Mouse (Mus musculus) midbrain, embryonic 16.5 days (tissue): ENCODE data around the gene 2010111I01Rik. TPM values are rescaled to one million over a fixed set of nuclear protein-coding genes. Genes with fewer than 3 reads are reported as not detected.

Experiments
- ATAC-seq: fragments of 200-750 bp; cut with Nextera tagmentation; 2 replicates; pipeline ENCODE4 v1.8.0; 2017; ENCODE audit warnings: moderate TSS enrichment
- H3K27ac ChIP-seq: fragments of 300-500 bp; sonication (generic); 2 replicates; pipeline ENCODE4 v1.5.1; 2014; ENCODE audit warnings: mild to moderate bottlenecking, low read length, mixed read lengths
- H3K27me3 ChIP-seq: fragments of 300-500 bp; sonication (generic); 2 replicates; pipeline ENCODE4 v1.6.1; 2014; ENCODE audit warnings: low read depth, low read length, mixed read lengths; ENCODE audit not compliant: control insufficient read depth, insufficient read depth
- H3K36me3 ChIP-seq: fragments of 300-500 bp; sonication (generic); 2 replicates; pipeline ENCODE4 v1.6.1; 2014; ENCODE audit warnings: mild to moderate bottlenecking, low read length, moderate library complexity, mixed read lengths; ENCODE audit not compliant: control insufficient read depth, insufficient read depth
- H3K4me1 ChIP-seq: fragments of 300-500 bp; sonication (generic); 2 replicates; pipeline ENCODE4 v1.6.1; 2014; ENCODE audit warnings: mild to moderate bottlenecking, low read length, mixed read lengths; ENCODE audit not compliant: control insufficient read depth, insufficient read depth
- H3K4me2 ChIP-seq: fragments of 300-500 bp; sonication (generic); 2 replicates; pipeline ENCODE4 v1.6.1; 2014; ENCODE audit warnings: mild to moderate bottlenecking, low read length, mixed read lengths
- H3K4me3 ChIP-seq: fragments of 300-500 bp; sonication (generic); 2 replicates; pipeline ENCODE4 v1.5.1; 2014; ENCODE audit warnings: low read depth, mild to moderate bottlenecking, low read length, moderate library complexity, mixed read lengths
- H3K9ac ChIP-seq: fragments of 300-500 bp; sonication (generic); 2 replicates; pipeline ENCODE4 v1.6.1; 2014; ENCODE audit warnings: low read depth, low read length, mixed read lengths
- H3K9me3 ChIP-seq: fragments of 300-500 bp; sonication (generic); replicated peaks from 2 replicates; pipeline ENCODE4 v1.6.1; 2014; ENCODE audit warnings: mild to moderate bottlenecking, low read length, mixed read lengths; ENCODE audit not compliant: control insufficient read depth, poor library complexity, severe bottlenecking
- WGBS: fragments of 180-500 bp; shearing (Covaris S2); extraction: QIAGEN DNeasy Blood & Tissue Kit; methylation state at CpG from one replicate; pipeline ENCODE4 v1.1.7; 2014; 5-methylcytosine and 5-hydroxymethylcytosine counted together
- polyA plus RNA-seq: library from polyadenylated mRNA; unstranded; fragments of >200 nt; fragmentation: Nextera tagmentation; extraction: Ambion mirVana; gene quantifications from 2 replicates; pipeline ENCODE4 v1.2.1, GENCODE M21; 2015

The 2010111I01Rik gene
- polyA plus RNA-seq, 1 experiment from 2014 or later, result 25.5 TPM

- H3K4me3 ChIP-seq, result no peak overlapping the region
- H3K4me1 ChIP-seq, result no peaks in the 10 kb centered on the region; the same call in 1 of the 2 replicates
- 96% methylated on average over 1 of the region's 1 CpGs for WGBS
- no peak overlapping the region for H3K27ac ChIP-seq
- no peak for ATAC-seq
- H3K4me2 ChIP-seq, result no peak overlapping the region
- H3K9ac ChIP-seq, result no peak overlapping the region
- no peaks in the 10 kb centered on the region for H3K27me3 ChIP-seq
- no peaks in the 10 kb centered on the region for H3K9me3 ChIP-seq
- H3K36me3 ChIP-seq, result no peaks in the 10 kb centered on the region
Observed at GRCm38 (mm10) chr13:63198038-63198437, 233.3 kb downstream of the 2010111I01Rik start.

GRCm38 (mm10) chr13:63199588-63199987 is 234.9 kb downstream of the 2010111I01Rik start:
- Histone ChIP-seq H3K4me1 (peaks cover 2% of the 10 kb centered on the region; the same call in 1 of the 2 replicates), H3K4me3 (no peak overlapping the region), H3K4me2 (no peak overlapping the region), H3K36me3 (no peaks in the 10 kb centered on the region), H3K9me3 (no peaks in the 10 kb centered on the region), H3K27me3 (no peaks in the 10 kb centered on the region), H3K9ac (no peak overlapping the region), H3K27ac (no peak overlapping the region)
- WGBS, result 73% methylated on average over 2 of the region's 2 CpGs
- ATAC-seq, result no peak

GRCm38 (mm10) chr13:63203502-63204278 is 239.0 kb downstream of the 2010111I01Rik start:
- H3K4me1 ChIP-seq, result peaks cover 2% of the 10 kb centered on the region; the same call in 1 of the 2 replicates
- no peaks in the 10 kb centered on the region for H3K27me3 ChIP-seq
- no peak overlapping the region for H3K4me3 ChIP-seq
- ATAC-seq, result no peak
- 19% methylated on average over 8 of the region's 8 CpGs for WGBS
- no peak overlapping the region for H3K9ac ChIP-seq
- no peaks in the 10 kb centered on the region for H3K9me3 ChIP-seq
- H3K4me2 ChIP-seq, result no peak overlapping the region
- H3K36me3 ChIP-seq, result no peaks in the 10 kb centered on the region; the same call in 1 of the 2 replicates
- no peak overlapping the region for H3K27ac ChIP-seq

DNA sequence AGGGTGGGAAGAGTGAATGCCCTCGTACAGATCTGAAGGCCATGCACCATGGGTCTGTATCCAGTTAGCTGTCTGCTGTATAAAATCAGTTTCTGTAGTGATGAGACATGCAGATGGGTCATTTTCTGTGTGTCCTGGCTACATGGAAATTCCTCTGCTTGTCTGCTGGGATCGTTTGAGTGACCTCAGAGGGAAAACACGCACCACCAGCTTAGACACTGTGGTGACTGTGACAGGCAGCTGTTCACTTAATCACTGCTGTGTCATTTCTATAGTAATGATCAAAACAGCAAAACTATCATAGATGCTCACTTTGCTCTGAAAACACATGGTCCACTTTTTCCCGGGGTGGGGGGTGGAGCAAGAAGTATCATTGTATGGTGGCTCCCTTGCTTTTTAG is 241.1 kb downstream of the 2010111I01Rik start:
- no peaks in the 10 kb centered on the region for H3K27me3 ChIP-seq
- H3K4me1 ChIP-seq, result peaks cover 2% of the 10 kb centered on the region; the same call in 1 of the 2 replicates
- no peak overlapping the region for H3K27ac ChIP-seq
- H3K4me3 ChIP-seq, result no peak overlapping the region
- peaks cover 1% of the 10 kb centered on the region for H3K36me3 ChIP-seq
- no peaks in the 10 kb centered on the region for H3K9me3 ChIP-seq
- no peak overlapping the region for H3K4me2 ChIP-seq
- 79% methylated on average over 4 of the region's 4 CpGs for WGBS
- no peak for ATAC-seq
- H3K9ac ChIP-seq, result no peak overlapping the region

- Histone ChIP-seq H3K4me1 (peaks cover 2% of the 10 kb centered on the region; the same call in 1 of the 2 replicates), H3K36me3 (peaks cover 2% of the 10 kb centered on the region), H3K27me3 (no peaks in the 10 kb centered on the region), H3K9me3 (no peaks in the 10 kb centered on the region), H3K27ac (no peak overlapping the region), H3K4me2 (no peak overlapping the region), H3K4me3 (no peak overlapping the region), H3K9ac (no peak overlapping the region)
- ATAC-seq, result no peak
- WGBS, result 71% methylated on average over 1 of the region's 1 CpGs
Observed at GRCm38 (mm10) chr13:63206396-63206795, 241.7 kb downstream of the 2010111I01Rik start.

DNA sequence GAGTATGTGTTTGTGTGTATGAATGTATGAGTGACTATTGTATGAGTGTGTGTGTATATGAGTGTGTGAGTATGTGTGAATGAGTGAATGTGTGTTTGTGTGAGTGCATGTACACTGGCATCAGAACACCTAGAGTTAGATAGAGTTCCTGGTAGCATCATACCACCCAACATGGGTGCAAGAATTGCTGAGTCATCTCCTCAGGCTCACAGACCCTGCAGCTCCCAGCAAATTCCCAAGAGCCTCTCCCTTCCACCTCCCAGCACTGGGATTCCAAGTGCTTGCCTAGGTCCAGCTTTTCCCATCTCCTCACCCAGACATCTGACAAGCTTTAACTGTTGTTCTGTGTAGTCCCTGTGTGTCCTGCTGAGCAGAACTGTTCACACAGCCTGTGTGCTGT is 251.8 kb downstream of the 2010111I01Rik start:
- ATAC-seq, result no peak
- Histone ChIP-seq H3K4me1 (no peaks in the 10 kb centered on the region), H3K4me3 (no peak overlapping the region), H3K27ac (no peak overlapping the region), H3K4me2 (no peak overlapping the region), H3K9ac (no peak overlapping the region), H3K36me3 (no peaks in the 10 kb centered on the region), H3K9me3 (no peaks in the 10 kb centered on the region), H3K27me3 (no peaks in the 10 kb centered on the region)

DNA sequence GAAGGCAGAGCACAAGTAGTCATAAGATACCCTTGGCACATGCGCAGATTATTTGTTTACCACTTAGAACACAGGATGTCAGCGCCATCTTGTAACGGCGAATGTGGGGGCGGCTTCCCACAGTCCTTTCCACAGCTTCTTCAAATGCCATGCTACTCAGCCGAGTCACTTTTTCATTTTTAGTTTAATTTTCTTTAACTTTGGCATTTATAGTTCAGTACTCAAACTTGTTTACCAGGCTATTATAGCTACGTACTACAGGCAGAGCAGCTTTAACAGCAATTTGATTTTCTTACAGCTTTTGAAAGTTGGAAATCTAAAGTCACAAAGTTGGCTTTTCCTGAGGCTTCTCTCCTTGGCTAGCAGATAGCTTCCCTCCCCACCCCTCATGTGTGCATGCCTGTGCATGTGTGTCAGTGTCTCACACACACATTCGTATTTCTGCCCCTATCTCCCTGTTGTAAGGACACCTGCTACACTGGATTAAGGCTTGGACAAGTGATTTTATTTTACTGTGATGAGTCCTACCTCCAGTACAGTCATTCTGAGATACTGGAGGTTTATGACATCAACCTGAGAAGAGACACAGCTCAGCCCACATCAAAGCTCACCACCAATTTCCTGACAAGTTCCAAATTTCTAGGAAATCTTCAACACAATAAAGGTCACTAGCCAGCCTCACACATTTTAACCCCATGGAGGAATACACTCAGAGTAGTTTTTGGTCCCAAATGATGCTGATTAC is 258.5 kb downstream of the 2010111I01Rik start:
- WGBS, result 94% methylated on average over 7 of the region's 8 CpGs
- no peak overlapping the region for H3K9ac ChIP-seq
- no peak for ATAC-seq
- no peaks in the 10 kb centered on the region for H3K4me1 ChIP-seq
- no peaks in the 10 kb centered on the region for H3K9me3 ChIP-seq
- no peaks in the 10 kb centered on the region for H3K36me3 ChIP-seq
- H3K27me3 ChIP-seq, result no peaks in the 10 kb centered on the region
- no peak overlapping the region for H3K4me2 ChIP-seq
- H3K4me3 ChIP-seq, result no peak overlapping the region
- no peak overlapping the region for H3K27ac ChIP-seq

DNA sequence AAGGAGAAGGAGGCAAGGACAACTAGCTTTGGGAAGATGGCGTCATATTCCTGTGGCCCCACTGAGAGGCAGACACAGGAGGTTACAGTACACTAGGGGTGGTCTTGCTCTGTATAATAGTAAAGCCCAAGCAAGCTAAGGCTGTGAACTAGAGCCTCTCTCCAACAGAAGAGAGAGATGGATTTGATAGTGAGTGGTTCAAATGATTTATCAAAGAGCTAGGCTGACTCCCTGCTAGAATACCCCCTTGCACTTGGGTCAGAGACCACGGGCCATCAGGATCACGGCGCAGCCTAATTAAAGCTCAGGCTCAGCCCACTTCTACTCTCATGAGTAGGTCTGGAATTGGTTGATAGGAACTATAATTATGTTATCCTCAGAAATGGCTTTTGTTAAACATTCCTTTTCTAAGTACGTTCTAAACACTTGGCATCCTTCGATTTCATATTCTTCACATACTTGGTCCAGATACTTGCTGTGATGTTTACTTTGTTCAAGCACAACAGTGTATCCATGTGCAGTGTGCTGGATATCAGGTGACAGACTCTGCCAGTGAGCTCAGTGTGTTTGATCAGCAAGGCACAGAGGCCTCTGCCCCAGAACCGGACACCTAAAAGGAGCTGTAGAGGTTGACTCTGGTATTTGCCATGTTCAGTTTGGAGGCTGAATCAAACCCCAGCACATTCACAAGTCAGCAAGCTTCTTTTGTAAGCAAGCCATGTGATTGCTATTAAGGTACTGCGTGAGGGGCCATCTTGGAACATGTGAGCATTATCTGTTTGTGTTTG is 261.3 kb downstream of the 2010111I01Rik start:
- H3K27ac ChIP-seq, result no peak overlapping the region
- 79% methylated on average over 8 of the region's 8 CpGs for WGBS
- no peak overlapping the region for H3K4me3 ChIP-seq
- no peaks in the 10 kb centered on the region for H3K36me3 ChIP-seq
- no peaks in the 10 kb centered on the region for H3K4me1 ChIP-seq
- H3K9ac ChIP-seq, result no peak overlapping the region
- H3K27me3 ChIP-seq, result no peaks in the 10 kb centered on the region
- no peak for ATAC-seq
- no peak overlapping the region for H3K4me2 ChIP-seq
- H3K9me3 ChIP-seq, result no peaks in the 10 kb centered on the region
